Mouse (Mus musculus): ENCODE results near the gene Thap3. TPM values are rescaled to one million over a fixed set of nuclear protein-coding genes. Genes with fewer than 3 reads are reported as not detected.
A peak's percentile ranks its signal among the peaks of the same experiment; 100 is the strongest.

Gene Thap3
- polyA plus RNA-seq, 1 experiment from 2014 or later, result 42.7 TPM

GRCm38 (mm10) chr4:152010091-152010706 lies 21.4 kb upstream of the Thap3 start:
- H3K36me3 ChIP-seq (ENCODE audit: control insufficient read depth, insufficient read depth), result no peaks in the 10 kb centered on the region
- peaks cover 26% of the 10 kb centered on the region for H3K4me1 ChIP-seq (replicated peaks; ENCODE audit: control insufficient read depth, insufficient read depth, low read length)
- H3K4me2 ChIP-seq (ENCODE audit: low read length), result peak overlapping the region; percentile 90
- under 1% methylated on average over 10 of the region's 10 CpGs for WGBS
- H3K9ac ChIP-seq (replicated peaks; ENCODE audit: low read depth, low read length), result peak overlapping the region; percentile 19; the same call in 1 of the 2 replicates
- no peaks in the 10 kb centered on the region for H3K9me3 ChIP-seq (ENCODE audit: control insufficient read depth, low read length)
- peaks cover 23% of the 10 kb centered on the region for H3K27me3 ChIP-seq (replicated peaks; ENCODE audit: control insufficient read depth, insufficient read depth, low read length)
- no peak overlapping the region for H3K27ac ChIP-seq (ENCODE audit: low read length)
- H3K4me3 ChIP-seq (replicated peaks; ENCODE audit: low read length), result peak overlapping the region; percentile 80
- ATAC-seq, result no peak

DNA sequence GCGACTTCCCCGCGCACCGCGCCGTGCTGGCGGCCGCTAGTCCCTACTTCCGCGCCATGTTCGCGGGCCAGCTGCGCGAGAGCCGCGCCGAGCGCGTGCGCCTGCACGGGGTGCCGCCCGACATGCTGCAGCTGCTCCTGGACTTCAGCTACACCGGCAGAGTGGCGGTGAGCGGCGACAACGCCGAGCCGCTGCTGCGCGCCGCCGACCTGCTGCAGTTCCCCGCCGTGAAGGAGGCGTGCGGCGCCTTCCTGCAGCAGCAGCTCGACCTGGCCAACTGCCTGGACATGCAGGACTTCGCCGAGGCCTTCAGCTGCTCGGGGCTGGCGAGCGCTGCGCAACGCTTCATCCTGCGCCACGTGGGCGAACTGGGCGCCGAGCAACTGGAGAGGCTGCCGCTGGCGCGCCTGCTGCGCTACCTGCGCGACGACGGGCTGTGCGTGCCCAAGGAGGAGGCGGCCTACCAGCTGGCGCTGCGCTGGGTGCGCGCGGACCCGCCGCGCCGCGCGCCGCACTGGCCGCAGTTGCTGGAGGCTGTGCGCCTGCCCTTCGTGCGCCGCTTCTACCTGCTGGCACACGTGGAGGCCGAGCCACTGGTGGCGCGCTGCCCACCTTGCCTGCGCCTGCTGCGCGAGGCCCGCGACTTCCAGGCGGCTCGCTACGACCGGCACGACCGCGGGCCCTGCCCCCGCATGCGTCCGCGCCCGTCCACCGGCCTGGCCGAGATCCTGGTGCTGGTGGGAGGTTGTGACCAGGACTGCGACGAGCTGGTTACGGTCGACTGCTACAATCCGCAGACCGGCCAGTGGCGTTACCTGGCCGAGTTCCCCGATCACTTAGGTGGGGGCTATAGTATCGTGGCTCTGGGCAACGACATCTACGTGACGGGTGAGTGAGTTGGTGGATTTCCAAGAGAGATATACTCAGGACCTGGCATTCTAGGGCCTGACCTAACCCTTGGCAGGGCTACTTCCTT lies 20.6 kb upstream of the Thap3 start:
- H3K9me3 ChIP-seq (ENCODE audit: control insufficient read depth, low read length), result no peaks in the 10 kb centered on the region
- peaks cover 23% of the 10 kb centered on the region for H3K27me3 ChIP-seq (replicated peaks; ENCODE audit: control insufficient read depth, insufficient read depth, low read length)
- no peaks in the 10 kb centered on the region for H3K36me3 ChIP-seq (ENCODE audit: control insufficient read depth, insufficient read depth)
- H3K4me3 ChIP-seq (replicated peaks; ENCODE audit: low read length), result peak overlapping the region; percentile 80
- peaks cover 26% of the 10 kb centered on the region for H3K4me1 ChIP-seq (replicated peaks; ENCODE audit: control insufficient read depth, insufficient read depth, low read length)
- WGBS, result under 1% methylated on average over 110 of the region's 115 CpGs
- H3K4me2 ChIP-seq (ENCODE audit: low read length), result peak overlapping the region; percentile 90
- peak; percentile 83 for ATAC-seq
- H3K9ac ChIP-seq (replicated peaks; ENCODE audit: low read depth, low read length), result peak overlapping the region; percentile 56
- peak overlapping the region; percentile 68 for H3K27ac ChIP-seq (ENCODE audit: low read length)

DNA sequence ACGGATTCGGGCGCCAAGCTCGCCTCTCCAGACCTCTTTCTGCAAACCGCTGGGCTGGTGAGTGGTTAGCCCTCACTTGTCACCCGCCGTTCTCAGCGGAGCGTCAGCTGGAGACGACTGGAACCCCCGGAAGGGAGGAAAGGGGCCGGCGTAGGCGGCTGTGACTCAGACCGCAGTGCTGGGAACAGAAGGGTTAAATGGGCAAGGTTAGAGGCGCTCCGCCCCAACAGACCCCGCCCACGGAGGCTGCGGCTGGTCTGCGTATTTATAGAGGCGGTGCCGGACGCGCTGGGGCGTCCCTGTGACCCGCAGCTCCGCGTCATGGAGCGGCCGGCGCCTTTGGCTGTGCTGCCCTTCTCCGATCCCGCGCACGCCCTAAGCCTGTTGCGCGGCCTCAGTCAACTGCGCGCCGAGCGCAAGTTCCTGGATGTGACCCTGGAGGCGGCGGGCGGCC lies 19.9 kb upstream of the Thap3 start, which contains the start of gene Klhl21:
Gene Klhl21 (plus strand): TSS at position 182 of the 454 bp plus-strand sequence.
- peak within 1 kb of the TSS; percentile 68 for H3K27ac ChIP-seq (ENCODE audit: low read length)
- WGBS, result under 1% methylated on average over 45 of the region's 45 CpGs
- H3K4me2 ChIP-seq (ENCODE audit: low read length), result peak within 1 kb of the TSS; percentile 90
- ATAC-seq, result peak; percentile 88
- H3K36me3 ChIP-seq (ENCODE audit: control insufficient read depth, insufficient read depth), result no peaks in the 10 kb centered on the region
- peaks cover 26% of the 10 kb centered on the region for H3K4me1 ChIP-seq (replicated peaks; ENCODE audit: control insufficient read depth, insufficient read depth, low read length)
- no peaks in the 10 kb centered on the region for H3K9me3 ChIP-seq (ENCODE audit: control insufficient read depth, low read length)
- H3K27me3 ChIP-seq (replicated peaks; ENCODE audit: control insufficient read depth, insufficient read depth, low read length), result peaks cover 23% of the 10 kb centered on the region
- H3K9ac ChIP-seq (replicated peaks; ENCODE audit: low read depth, low read length), result peak within 1 kb of the TSS; percentile 56
- peak within 1 kb of the TSS; percentile 80 for H3K4me3 ChIP-seq (replicated peaks; ENCODE audit: low read length)

GRCm38 (mm10) chr4:152008148-152008500 lies 19.3 kb upstream of the Thap3 start:
- no peaks in the 10 kb centered on the region for H3K36me3 ChIP-seq (ENCODE audit: control insufficient read depth, insufficient read depth)
- H3K9ac ChIP-seq (replicated peaks; ENCODE audit: low read depth, low read length), result peak overlapping the region; percentile 44
- H3K4me3 ChIP-seq (replicated peaks; ENCODE audit: low read length), result peak overlapping the region; percentile 80
- H3K9me3 ChIP-seq (ENCODE audit: control insufficient read depth, low read length), result no peaks in the 10 kb centered on the region
- peaks cover 23% of the 10 kb centered on the region for H3K27me3 ChIP-seq (replicated peaks; ENCODE audit: control insufficient read depth, insufficient read depth, low read length)
- H3K4me2 ChIP-seq (ENCODE audit: low read length), result peak overlapping the region; percentile 90
- ATAC-seq, result no peak
- no peak overlapping the region for H3K27ac ChIP-seq (ENCODE audit: low read length)
- WGBS, result under 1% methylated on average over 14 of the region's 14 CpGs
- peaks cover 26% of the 10 kb centered on the region for H3K4me1 ChIP-seq (replicated peaks; ENCODE audit: control insufficient read depth, insufficient read depth, low read length)

DNA sequence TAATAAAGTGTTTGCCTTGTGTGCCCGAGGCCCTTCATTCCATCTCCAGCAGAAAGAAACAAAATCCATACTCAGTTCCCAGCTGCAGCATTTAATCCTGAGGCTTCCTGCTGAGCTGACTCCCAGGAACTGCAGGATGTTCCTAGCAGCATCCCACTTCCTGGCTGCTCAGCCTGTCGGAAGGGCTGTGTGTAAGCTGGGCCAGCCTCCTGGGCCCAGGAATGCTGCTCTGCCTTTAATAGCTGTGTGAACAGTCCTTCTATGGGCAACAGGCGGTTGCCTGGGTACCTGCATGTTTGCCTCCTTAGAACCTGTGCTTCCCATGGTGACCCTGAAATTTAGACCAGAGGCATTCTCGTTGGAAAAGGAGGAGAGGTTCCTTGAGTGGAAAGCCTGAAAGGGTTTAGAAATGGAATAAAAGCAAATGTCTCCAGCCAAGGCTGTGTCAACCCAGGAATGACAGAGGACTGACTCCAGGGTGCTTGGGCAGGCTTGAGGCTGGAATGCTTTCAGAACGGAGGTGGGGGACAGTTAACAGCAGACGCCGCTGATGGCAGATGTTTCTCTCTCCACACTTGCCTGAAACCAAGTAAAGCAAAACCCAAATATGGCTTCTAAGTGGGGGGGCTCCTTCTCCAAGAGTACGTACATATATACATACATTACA lies 18.8 kb upstream of the Thap3 start:
- H3K4me3 ChIP-seq (replicated peaks; ENCODE audit: low read length), result no peak overlapping the region
- peak overlapping the region; percentile 90 for H3K4me2 ChIP-seq (ENCODE audit: low read length)
- H3K9me3 ChIP-seq (ENCODE audit: control insufficient read depth, low read length), result no peaks in the 10 kb centered on the region
- no peaks in the 10 kb centered on the region for H3K36me3 ChIP-seq (ENCODE audit: control insufficient read depth, insufficient read depth)
- H3K27me3 ChIP-seq (replicated peaks; ENCODE audit: control insufficient read depth, insufficient read depth, low read length), result peaks cover 23% of the 10 kb centered on the region
- WGBS, result 11% methylated on average over 8 of the region's 8 CpGs
- no peak overlapping the region for H3K27ac ChIP-seq (ENCODE audit: low read length)
- ATAC-seq, result no peak
- H3K4me1 ChIP-seq (replicated peaks; ENCODE audit: control insufficient read depth, insufficient read depth, low read length), result peaks cover 26% of the 10 kb centered on the region
- no peak overlapping the region for H3K9ac ChIP-seq (replicated peaks; ENCODE audit: low read depth, low read length)

- Histone ChIP-seq H3K27ac (ENCODE audit: low read length) (no peak overlapping the region), H3K4me2 (ENCODE audit: low read length) (no peak overlapping the region), H3K9ac (replicated peaks; ENCODE audit: low read depth, low read length) (no peak overlapping the region), H3K9me3 (ENCODE audit: control insufficient read depth, low read length) (no peaks in the 10 kb centered on the region), H3K36me3 (ENCODE audit: control insufficient read depth, insufficient read depth) (no peaks in the 10 kb centered on the region), H3K4me3 (replicated peaks; ENCODE audit: low read length) (no peak overlapping the region), H3K4me1 (replicated peaks; ENCODE audit: control insufficient read depth, insufficient read depth, low read length) (peaks cover 26% of the 10 kb centered on the region), H3K27me3 (replicated peaks; ENCODE audit: control insufficient read depth, insufficient read depth, low read length) (peaks cover 23% of the 10 kb centered on the region)
- WGBS, result 13% methylated on average over 3 of the region's 3 CpGs
- no peak for ATAC-seq
Observed at GRCm38 (mm10) chr4:152006812-152007211, 18.0 kb upstream of the Thap3 start.

DNA sequence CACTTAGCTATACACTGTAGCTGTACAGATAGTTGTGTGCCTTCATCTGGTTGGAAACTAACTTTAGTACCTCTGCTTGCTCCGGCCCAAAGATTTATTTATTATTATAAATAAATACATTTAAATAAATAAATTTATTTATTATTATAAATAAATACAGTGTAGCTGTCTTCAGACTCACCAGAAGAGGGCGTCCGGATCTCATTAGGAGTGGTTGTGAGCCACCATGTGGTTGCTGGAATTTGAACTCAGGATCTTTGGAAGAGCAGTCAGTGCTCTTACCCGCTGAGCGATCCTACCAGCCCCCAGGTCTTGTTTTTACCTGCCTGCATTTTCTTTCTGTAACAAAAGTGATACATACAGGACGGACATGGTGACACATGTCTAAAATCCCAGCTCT lies 17.3 kb upstream of the Thap3 start:
- Histone ChIP-seq H3K9me3 (ENCODE audit: control insufficient read depth, low read length) (no peaks in the 10 kb centered on the region), H3K4me3 (replicated peaks; ENCODE audit: low read length) (no peak overlapping the region), H3K9ac (replicated peaks; ENCODE audit: low read depth, low read length) (no peak overlapping the region), H3K27ac (ENCODE audit: low read length) (no peak overlapping the region), H3K36me3 (ENCODE audit: control insufficient read depth, insufficient read depth) (no peaks in the 10 kb centered on the region), H3K4me2 (ENCODE audit: low read length) (no peak overlapping the region), H3K27me3 (replicated peaks; ENCODE audit: control insufficient read depth, insufficient read depth, low read length) (peaks cover 23% of the 10 kb centered on the region), H3K4me1 (replicated peaks; ENCODE audit: control insufficient read depth, insufficient read depth, low read length) (peaks cover 26% of the 10 kb centered on the region)
- no peak for ATAC-seq
- 78% methylated on average over 6 of the region's 6 CpGs for WGBS

DNA sequence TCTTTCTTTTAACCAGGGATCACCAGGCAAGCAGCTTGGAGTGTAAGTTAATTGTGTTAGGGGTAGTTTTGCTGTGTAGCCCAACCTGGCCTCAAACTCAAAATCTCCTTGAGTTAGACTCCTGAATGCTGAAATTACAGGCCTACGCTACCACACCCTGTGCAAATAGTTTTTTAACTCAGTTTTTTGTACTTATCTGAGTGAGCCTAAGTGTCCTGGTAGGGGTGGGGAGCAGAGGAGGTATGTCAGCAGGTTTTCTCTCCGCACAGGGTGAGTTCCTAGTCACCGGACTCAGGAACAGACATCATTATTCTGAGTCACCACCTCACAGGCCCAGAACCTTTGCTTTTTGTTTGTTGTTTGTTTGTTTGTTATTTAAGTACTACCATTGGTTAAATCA lies 13.3 kb upstream of the Thap3 start:
- ATAC-seq, result no peak

DNA sequence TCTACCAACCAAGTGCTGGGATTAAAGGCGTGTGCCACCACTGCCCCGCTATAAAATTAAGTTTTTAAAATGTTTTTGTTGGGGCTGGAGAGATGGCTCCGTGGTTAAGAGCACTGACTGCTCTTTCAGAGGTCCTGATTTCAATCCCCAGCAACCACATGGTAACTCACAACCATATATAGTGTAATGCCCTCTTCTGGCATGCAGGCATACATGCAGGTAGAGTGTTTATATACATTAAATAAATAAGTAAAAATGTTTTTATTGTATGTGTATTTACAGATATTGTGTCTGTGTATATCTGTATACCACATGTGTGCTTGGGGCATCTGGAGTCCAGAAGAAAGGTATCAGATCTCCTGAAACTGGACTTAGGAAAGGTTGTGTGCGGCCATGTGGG lies 12.5 kb upstream of the Thap3 start:
- no peak overlapping the region for H3K4me3 ChIP-seq (replicated peaks; ENCODE audit: low read length)
- no peak overlapping the region for H3K27ac ChIP-seq (ENCODE audit: low read length)
- 64% methylated on average over 4 of the region's 4 CpGs for WGBS
- H3K9me3 ChIP-seq (ENCODE audit: control insufficient read depth, low read length), result no peaks in the 10 kb centered on the region
- no peak overlapping the region for H3K4me2 ChIP-seq (ENCODE audit: low read length)
- peaks cover 7% of the 10 kb centered on the region for H3K4me1 ChIP-seq (replicated peaks; ENCODE audit: control insufficient read depth, insufficient read depth, low read length)
- H3K36me3 ChIP-seq (ENCODE audit: control insufficient read depth, insufficient read depth), result no peaks in the 10 kb centered on the region
- no peak for ATAC-seq
- no peak overlapping the region for H3K9ac ChIP-seq (replicated peaks; ENCODE audit: low read depth, low read length)
- peaks cover 1% of the 10 kb centered on the region; the same call in 1 of the 2 replicates for H3K27me3 ChIP-seq (replicated peaks; ENCODE audit: control insufficient read depth, insufficient read depth, low read length)

More for the DNA sequence above, 13.3 kb upstream of the Thap3 start:
- Histone ChIP-seq H3K27ac (ENCODE audit: low read length) (no peak overlapping the region), H3K9ac (replicated peaks; ENCODE audit: low read depth, low read length) (no peak overlapping the region), H3K4me2 (ENCODE audit: low read length) (no peak overlapping the region), H3K4me1 (replicated peaks; ENCODE audit: control insufficient read depth, insufficient read depth, low read length) (peaks cover 5% of the 10 kb centered on the region), H3K27me3 (replicated peaks; ENCODE audit: control insufficient read depth, insufficient read depth, low read length) (peaks cover 7% of the 10 kb centered on the region), H3K36me3 (ENCODE audit: control insufficient read depth, insufficient read depth) (no peaks in the 10 kb centered on the region), H3K4me3 (replicated peaks; ENCODE audit: low read length) (no peak overlapping the region), H3K9me3 (ENCODE audit: control insufficient read depth, low read length) (no peaks in the 10 kb centered on the region)
- WGBS, result 88% methylated on average over 3 of the region's 3 CpGs
